Mouse (Mus musculus): Measurements from ENCODE around the gene Usp47.

DNA sequence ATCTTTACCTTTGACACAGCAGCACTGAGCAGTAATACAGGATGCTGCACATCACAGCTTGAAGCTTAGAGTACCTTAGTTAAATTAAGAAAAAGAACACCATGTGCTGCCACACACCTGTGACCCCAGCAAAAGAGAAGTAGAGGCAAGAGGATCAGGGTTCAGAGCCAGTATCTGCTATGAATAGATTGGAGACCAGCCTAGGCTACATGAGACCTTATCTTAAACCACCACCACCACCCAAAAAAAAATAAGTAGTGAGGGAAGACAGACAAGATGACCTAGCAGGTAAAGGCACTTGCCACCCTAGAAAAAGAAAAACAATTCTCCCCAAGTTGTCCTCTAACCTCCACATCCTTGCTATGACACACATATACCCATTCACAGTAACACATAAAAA is 85.5 kb downstream of the Usp47 start:
- TF ChIP-seq MAX (IDR thresholded peaks at IDR 0.05; ENCODE audit: low read depth), result no peak
- TF ChIP-seq POLR2A (IDR thresholded peaks at IDR 0.05; ENCODE audit: insufficient read length, low read depth), result no peak
- TF ChIP-seq TCF12 (IDR thresholded peaks at IDR 0.05; ENCODE audit: insufficient read depth, poor library complexity, severe bottlenecking), result no peak
- TF ChIP-seq MYOG (IDR thresholded peaks at IDR 0.05; ENCODE audit: control insufficient read depth in 1 of 3, insufficient read depth in 1 of 3, insufficient read length in 2 of 3, low read depth in 2 of 3), result no peak
- no peak for TF ChIP-seq USF1 (IDR thresholded peaks at IDR 0.05; ENCODE audit: low read depth)
